Mouse (Mus musculus): Measurements from ENCODE around the gene Git1. TPM values are rescaled to one million over a fixed set of nuclear protein-coding genes. Genes with fewer than 3 reads are reported as not detected.

The Git1 gene
- polyA plus RNA-seq, 1 experiment = 53.9 TPM

GRCm38 (mm10) chr11:77483510-77484255 lies 9.7 kb upstream of the Git1 start:
- Histone ChIP-seq H3K27me3 (ENCODE audit: control insufficient read depth, insufficient read depth, insufficient read length) (no peaks in the 10 kb centered on the region), H3K4me3 (no peak overlapping the region), H3ac (ENCODE audit: control insufficient read depth, insufficient read length) (no peak overlapping the region), H3K4me2 (ENCODE audit: low read depth) (peak overlapping the region; percentile 65), H3K79me2 (ENCODE audit: control insufficient read depth, insufficient read depth) (peaks cover 84% of the 10 kb centered on the region), H3K36me3 (ENCODE audit: control insufficient read depth, insufficient read depth) (no peaks in the 10 kb centered on the region)
- no peak for TF ChIP-seq POLR2AphosphoS2 (IDR thresholded peaks at IDR 0.05; ENCODE audit: insufficient read length, low read depth)
- TF ChIP-seq POLR2A (IDR thresholded peaks at IDR 0.05; ENCODE audit: insufficient read length, low read depth) = no peak
- TF ChIP-seq MYOG (IDR thresholded peaks at IDR 0.05; ENCODE audit: control insufficient read depth in 1 of 3, insufficient read depth in 1 of 3, insufficient read length in 2 of 3, low read depth in 2 of 3) = no peak

DNA sequence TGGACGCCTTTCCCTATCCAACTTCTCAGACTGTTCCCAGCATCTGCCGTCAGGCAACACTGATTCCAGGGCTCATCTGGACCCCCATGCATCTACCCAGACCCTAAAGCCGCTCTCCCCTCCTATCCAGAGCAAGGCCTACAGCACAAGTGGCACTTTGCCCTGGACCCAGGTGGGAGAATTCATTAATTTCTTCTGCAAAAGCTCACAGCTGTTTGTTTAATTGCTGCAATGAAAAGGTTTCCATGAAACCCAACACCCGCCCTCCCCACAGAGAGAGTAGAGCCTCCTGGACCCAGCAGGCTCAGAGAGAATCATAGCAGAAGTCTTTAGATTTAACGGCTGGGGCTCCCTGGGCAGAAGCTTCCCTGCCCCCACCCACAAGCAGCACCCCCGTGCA lies 8.1 kb upstream of the Git1 start:
- no peak for TF ChIP-seq MYOD1 (IDR thresholded peaks at IDR 0.05; ENCODE audit: control insufficient read depth in 1 of 3, insufficient read length in 2 of 3, low read depth in 2 of 3)
- no peak for TF ChIP-seq TCF12 (IDR thresholded peaks at IDR 0.05; ENCODE audit: insufficient read depth, poor library complexity, severe bottlenecking)
- no peak for TF ChIP-seq USF1 (IDR thresholded peaks at IDR 0.05; ENCODE audit: low read depth)
- Histone ChIP-seq H3K79me2 (ENCODE audit: control insufficient read depth, insufficient read depth) (peaks cover 82% of the 10 kb centered on the region), H3K4me2 (ENCODE audit: low read depth) (no peak overlapping the region), H3K36me3 (ENCODE audit: control insufficient read depth, insufficient read depth) (no peaks in the 10 kb centered on the region), H3ac (ENCODE audit: control insufficient read depth, insufficient read length) (no peak overlapping the region), H3K4me3 (no peak overlapping the region), H3K27me3 (ENCODE audit: control insufficient read depth, insufficient read depth, insufficient read length) (no peaks in the 10 kb centered on the region)

GRCm38 (mm10) chr11:77486798-77487197 lies 6.6 kb upstream of the Git1 start:
- H3K79me2 ChIP-seq (ENCODE audit: control insufficient read depth, insufficient read depth) = peaks cover 67% of the 10 kb centered on the region
- no peaks in the 10 kb centered on the region for H3K27me3 ChIP-seq (ENCODE audit: control insufficient read depth, insufficient read depth, insufficient read length)
- H3K36me3 ChIP-seq (ENCODE audit: control insufficient read depth, insufficient read depth) = no peaks in the 10 kb centered on the region
- H3K4me2 ChIP-seq (ENCODE audit: low read depth) = no peak overlapping the region
- H3ac ChIP-seq (ENCODE audit: control insufficient read depth, insufficient read length) = no peak overlapping the region
- TF ChIP-seq MAX (IDR thresholded peaks at IDR 0.05; ENCODE audit: low read depth) (no peak), SRF (IDR thresholded peaks at IDR 0.05; ENCODE audit: control insufficient read depth, insufficient read length, low read depth) (no peak), POLR2AphosphoS2 (IDR thresholded peaks at IDR 0.05; ENCODE audit: insufficient read length, low read depth) (no peak)
- no peak overlapping the region for H3K4me3 ChIP-seq

- peaks cover 53% of the 10 kb centered on the region for H3K79me2 ChIP-seq (ENCODE audit: control insufficient read depth, insufficient read depth)
- H3K4me3 ChIP-seq = peak overlapping the region; percentile 57
- H3K4me2 ChIP-seq (ENCODE audit: low read depth) = peak overlapping the region; percentile 93
- TF ChIP-seq POLR2A (IDR thresholded peaks at IDR 0.05; ENCODE audit: insufficient read length, low read depth) (peak; percentile 20), TCF3 (IDR thresholded peaks at IDR 0.05; ENCODE audit: insufficient read length, low read depth) (no peak), REST (IDR thresholded peaks at IDR 0.05; ENCODE audit: insufficient read depth, insufficient read length) (peak; percentile 69)
- H3K27me3 ChIP-seq (ENCODE audit: control insufficient read depth, insufficient read depth, insufficient read length) = no peaks in the 10 kb centered on the region
- no peaks in the 10 kb centered on the region for H3K36me3 ChIP-seq (ENCODE audit: control insufficient read depth, insufficient read depth)
- H3ac ChIP-seq (ENCODE audit: control insufficient read depth, insufficient read length) = peak overlapping the region; percentile 53
These were observed 4.4 kb upstream of the Git1 start for GRCm38 (mm10) chr11:77488771-77489581.

DNA sequence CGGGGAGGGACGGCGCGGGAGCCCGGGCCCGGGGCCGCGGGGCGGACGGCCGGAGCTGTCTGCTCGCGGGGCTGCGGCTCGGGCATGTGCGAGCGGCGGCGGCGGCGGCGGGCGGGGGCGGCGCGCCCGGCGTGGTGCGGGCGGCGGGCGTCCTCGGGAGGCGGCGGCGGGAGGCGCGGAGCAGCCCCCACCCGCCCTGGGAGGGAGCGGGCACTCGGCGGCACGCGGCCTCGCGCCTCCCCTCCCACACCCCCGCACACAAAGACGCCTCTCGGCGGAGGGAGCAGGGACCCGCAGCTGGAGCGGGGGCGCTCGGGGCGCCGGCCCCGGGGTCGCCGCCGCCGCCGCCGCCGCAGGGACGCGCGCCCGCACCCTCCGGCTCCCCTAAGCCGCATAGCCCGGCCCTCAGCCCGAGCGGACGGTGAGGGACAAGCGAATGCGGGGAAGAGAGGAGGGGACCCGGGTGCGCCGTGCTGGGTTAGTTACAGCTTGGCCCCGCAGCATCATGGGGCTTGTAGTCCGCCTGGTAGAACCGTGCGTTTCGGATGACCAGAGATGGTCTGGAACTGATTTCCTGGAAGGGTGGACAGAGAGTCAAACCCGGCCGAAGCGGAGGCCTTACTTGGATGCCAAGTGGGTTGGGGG lies 3.6 kb upstream of the Git1 start, which contains the start of gene Ankrd13b:
TSS of gene Ankrd13b (minus strand) at position 88 of the 645 bp plus-strand sequence.
- Histone ChIP-seq H3K79me2 (ENCODE audit: control insufficient read depth, insufficient read depth) (peaks cover 53% of the 10 kb centered on the region), H3ac (ENCODE audit: control insufficient read depth, insufficient read length) (peak within 1 kb of the TSS; percentile 53), H3K4me2 (ENCODE audit: low read depth) (peak within 1 kb of the TSS; percentile 100), H3K36me3 (ENCODE audit: control insufficient read depth, insufficient read depth) (no peaks in the 10 kb centered on the region), H3K27me3 (ENCODE audit: control insufficient read depth, insufficient read depth, insufficient read length) (no peaks in the 10 kb centered on the region), H3K4me3 (peak within 1 kb of the TSS; percentile 57)
- TF ChIP-seq POLR2AphosphoS2 (IDR thresholded peaks at IDR 0.05; ENCODE audit: insufficient read length, low read depth) (peak; percentile 65), E2F4 (IDR thresholded peaks at IDR 0.05; ENCODE audit: insufficient read depth) (no peak), REST (IDR thresholded peaks at IDR 0.05; ENCODE audit: insufficient read depth, insufficient read length) (no peak), TCF3 (IDR thresholded peaks at IDR 0.05; ENCODE audit: insufficient read length, low read depth) (no peak), USF1 (IDR thresholded peaks at IDR 0.05; ENCODE audit: low read depth) (no peak), POLR2A (IDR thresholded peaks at IDR 0.05; ENCODE audit: insufficient read length, low read depth) (peak; percentile 56), MYOG (IDR thresholded peaks at IDR 0.05; ENCODE audit: control insufficient read depth in 1 of 3, insufficient read depth in 1 of 3, insufficient read length in 2 of 3, low read depth in 2 of 3) (no peak), MYOD1 (IDR thresholded peaks at IDR 0.05; ENCODE audit: control insufficient read depth in 1 of 3, insufficient read length in 2 of 3, low read depth in 2 of 3) (peak in 1 of 3 experiments; percentile 21)
